Mouse (Mus musculus) right cerebral cortex, postnatal 14 days (tissue): Measurements from ENCODE around the gene Ddx54.
A peak's percentile ranks its signal among the peaks of the same experiment; 100 is the strongest.

Experiments
- DNase-seq: peaks from one replicate; pipeline ENCODE4 v3.0.0; 2022

The Ddx54 gene

DNA sequence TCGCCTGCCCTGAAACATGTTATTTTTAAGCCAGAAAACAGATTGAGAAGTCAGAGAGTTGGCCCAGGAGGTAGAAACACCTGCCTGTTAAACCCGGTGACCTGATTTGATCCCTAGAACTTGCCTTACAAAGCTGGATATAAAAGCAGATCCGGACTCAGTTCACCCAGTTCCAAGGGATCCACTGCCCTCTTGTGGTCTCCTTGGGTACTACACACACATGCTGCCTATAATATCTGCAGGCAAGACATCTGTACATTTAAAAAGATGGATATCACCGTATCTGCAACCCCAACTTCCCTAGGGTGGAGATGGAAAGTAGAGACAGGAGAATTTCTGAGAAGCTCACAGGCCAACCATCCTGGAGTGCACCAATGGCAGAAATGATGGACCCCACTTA, 3.4 kb downstream of the Ddx54 start:
- DNase-seq = no peak

DNA sequence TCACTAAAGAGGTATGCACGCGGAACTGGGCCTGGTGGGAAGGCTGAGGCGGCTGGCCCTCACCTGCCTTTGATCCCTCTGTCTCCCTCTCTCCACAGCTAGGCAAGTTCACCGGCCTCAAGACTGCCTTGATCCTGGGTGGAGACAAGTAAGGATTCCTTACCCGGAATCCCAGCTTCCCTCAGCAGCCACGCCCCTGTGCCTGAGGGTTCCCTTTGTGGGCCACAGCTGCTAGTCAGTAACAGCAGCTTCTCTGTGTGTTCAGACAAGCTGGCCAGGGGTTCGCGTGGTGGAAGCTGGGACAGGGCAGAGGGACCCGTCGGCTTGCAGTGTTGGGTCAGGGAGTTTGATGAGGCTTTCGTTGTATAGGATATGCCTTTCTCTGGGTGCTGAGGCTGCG, 6.2 kb downstream of the Ddx54 start:
- no peak for DNase-seq

DNA sequence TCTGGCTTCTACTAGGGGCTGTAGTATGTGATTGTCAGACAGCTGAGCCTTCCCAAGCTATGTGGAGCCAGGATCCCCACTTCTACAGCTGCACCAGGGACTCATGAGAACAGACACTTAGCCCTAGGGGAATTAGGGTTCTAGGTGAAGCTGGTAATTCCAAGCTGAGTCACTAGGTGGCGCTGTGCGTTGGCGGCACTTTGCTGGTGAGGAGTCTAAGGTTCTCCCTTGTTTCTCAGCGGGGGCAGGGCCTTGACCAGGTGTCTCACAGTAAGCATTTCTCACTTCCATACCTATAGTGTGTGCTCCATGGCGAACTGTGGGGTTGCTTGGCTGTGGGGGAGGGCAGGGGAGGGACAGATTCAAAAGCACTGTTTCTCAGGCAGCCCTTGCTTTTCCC, 6.7 kb downstream of the Ddx54 start:
- peak; percentile 81 for DNase-seq

DNA sequence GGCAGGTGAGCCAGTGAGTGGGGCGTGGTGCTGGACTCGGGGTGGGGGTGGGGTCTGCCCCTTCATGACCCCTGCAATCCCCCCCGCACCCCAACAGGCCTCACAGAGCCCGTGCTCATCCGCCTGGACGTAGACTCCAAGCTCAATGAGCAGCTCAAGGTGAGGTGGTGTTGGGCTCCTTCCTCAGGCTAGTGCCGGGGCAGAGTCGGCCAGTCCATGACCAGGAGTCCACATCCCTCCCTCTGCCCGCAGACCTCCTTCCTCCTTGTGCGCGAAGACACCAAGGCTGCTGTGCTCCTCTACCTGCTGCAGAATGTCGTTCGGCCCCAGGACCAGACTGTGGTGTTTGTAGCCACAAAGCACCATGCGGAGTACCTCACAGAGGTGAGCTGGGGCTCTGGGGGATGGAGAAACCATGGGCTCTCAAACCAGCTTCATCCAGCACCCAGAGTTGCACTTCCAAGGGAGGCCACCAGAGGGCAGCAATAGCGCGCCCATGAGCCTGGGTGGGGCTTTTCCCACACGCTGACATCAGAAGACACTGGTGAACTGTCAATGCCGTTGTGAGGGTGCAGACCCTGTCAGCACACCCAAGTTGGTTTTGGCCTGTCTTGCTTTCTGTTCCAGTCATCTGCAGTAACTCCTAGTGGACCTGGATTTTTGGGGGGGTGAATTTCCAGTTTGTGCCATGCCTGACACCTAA, 8.0 kb downstream of the Ddx54 start:
- peak; percentile 87 for DNase-seq

DNA sequence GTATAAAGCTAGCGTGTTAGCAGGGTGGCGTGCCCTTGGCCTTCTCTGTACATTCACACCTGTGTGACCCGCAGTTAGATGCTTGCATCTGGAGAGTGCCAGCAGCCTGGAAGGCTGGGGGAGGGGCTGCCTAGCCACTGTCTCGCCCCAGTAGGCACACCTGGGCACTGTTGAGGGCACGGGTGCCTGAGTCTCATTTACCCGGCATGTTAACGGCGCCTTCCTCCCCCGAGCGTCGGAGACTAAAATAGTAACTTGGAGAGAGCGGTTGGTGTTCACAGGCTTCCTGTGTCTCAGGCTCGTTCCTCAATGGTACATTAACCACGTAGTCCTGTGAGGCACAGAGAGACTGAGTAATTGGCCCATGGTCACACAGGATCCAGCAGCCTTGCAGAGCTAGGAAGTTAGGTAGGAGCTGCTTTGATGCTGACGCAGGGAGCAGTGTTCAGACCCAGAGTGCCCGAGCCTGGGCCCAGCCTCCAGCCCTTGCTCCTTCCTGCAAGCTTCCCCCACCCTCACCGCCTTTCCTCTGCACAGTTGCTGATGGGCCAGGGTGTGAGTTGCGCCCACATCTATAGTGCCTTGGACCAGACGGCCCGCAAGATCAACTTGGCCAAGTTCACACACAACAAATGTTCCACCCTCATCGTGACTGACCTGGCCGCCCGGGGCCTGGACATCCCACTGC, 8.7 kb downstream of the Ddx54 start:
- DNase-seq = no peak

DNA sequence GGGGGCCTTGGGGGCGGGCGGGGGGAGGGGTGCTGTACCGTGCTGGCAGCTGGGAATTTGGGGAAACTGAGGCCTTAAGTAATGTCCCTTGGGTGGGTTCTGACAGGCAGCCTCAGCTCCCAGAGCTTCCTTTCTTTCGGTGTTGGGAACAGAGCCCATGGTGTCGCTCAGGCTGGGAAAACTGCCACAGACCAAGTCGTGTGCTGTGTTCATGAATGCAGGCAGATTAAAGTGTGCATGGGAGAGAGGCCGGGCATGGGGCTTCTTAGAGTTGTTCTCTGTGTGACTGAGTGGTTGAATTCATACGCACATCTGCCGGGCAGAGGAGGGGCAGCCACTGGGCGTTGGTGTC, 9.3 kb downstream of the Ddx54 start:
- no peak for DNase-seq

DNA sequence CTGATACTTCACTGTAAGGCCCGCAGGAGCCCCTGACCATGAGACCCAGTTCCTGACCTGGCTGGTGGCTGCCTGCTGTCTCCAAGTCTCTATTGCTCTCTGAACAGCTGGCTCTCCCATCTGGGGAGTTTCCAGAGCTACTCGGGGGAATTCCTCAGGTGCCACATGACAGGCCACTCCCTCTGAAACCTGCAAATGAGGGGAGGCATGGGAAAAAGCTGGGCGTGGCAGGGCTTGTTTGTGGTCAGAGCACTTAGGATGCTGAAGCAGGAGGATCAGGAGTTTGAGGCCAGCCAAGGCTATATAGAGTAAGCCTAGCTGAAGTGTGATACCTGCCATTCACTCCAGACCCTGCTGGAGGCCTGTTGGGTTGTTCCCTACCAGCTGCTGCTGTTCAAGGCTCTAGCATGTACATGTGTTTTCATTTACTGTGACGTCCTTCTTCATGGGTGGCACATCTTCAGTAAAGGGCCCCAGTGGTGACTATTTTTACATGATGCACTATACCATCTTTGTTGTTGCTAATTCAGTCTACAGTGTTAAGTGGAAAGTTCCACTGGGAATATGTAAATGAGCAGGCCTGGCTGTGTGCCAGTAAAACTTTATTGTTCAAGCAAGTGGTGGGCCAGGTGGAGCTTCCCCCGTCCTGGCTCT, 9.8 kb downstream of the Ddx54 start:
- DNase-seq = no peak

DNA sequence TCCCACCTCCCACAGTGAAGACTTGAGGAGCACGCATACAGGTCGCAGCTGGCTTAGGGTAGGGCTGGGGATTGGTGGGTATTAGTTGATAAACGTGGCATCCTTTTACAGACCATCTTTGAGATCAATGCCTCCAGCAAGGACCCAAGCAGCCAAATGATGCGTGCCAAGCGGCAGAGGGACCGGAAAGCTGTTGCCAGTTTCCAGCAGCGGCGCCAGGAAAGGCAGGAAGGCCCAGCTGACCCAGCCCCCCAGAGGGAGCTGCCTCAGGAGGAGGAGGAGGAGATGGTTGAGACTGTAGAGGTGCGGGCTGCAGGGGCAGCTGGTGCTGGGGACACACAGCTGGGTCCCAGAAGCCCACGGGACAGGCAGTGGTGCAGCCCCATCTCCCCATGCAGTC, 11.9 kb downstream of the Ddx54 start:
- no peak for DNase-seq

DNA sequence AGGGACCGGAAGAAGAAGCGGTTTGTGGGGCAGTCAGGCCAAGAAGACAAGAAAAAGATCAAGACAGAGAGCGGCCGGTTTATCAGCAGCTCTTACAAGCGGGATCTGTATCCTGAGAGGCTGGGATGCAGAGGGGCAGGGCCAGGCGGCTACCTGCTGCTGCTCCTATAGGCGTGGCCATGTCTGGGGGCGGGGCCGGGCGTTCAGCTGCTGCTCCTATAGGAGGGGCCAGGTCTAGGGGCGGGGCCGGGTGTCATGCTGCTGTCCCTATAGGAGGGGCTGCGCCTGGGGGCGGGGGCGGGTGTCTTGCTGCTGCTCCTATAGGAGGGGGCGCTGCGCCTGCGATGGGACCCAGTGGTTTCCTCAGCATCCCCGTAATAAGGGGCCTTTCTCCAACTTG, 13.9 kb downstream of the Ddx54 start:
- DNase-seq = no peak

DNA sequence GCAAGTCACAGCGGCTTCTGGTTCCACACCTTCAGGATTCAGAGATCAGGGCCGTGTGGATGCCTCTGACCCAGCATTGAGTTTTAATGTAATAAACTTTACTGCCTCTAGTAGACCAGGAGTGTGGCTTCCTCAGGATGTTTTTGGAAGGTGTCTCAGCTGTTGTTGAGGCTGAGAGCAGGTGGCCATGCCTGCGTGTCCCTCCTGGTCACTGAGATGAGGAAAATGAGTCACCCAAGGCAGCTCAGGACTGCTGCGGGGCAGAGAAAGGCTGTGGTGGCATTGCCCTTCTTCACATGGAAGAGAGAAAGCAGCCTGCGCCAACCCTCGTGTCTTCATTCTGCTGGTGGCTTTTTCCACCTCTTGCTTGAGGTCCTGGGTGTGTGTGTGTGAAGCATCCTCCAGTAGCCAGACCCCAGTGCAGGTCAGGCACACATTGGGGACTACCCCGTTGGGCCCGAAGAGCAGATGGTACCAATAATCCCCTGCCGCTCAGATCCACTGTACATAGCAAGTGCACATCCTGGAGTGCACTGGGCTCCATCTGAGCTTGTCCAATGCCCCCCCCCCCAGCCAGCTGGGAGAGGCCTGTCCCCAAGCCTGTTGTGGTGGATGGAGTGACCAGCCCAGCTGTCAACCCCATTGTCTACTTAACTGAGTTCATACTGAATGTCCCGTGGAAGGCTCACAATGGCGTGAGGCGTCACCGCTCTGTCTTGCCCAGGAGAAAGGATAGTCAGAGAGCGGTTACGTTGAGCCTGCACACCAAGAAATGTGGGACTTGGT, 15.2 kb downstream of the Ddx54 start:
- DNase-seq = no peak

DNA sequence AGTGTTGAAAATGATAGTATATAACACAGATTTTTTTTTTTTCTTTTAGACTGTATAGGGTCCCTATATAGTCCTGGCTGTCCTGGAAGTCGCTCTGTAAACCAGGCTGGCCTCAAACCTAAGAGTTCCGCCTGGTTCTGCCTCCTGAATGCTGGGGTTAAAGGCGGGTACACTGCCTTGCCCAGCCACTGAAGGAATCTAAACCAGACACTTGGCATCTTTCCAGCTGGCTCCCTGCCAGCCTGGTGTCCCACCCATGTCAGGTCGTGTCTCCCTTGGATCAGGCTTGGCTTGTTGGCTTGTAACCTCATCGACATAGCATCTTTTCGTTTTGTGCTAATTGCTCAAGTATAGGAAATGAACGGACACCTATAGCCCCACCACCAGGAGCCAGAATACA, 16.1 kb downstream of the Ddx54 start:
- no peak for DNase-seq

DNA sequence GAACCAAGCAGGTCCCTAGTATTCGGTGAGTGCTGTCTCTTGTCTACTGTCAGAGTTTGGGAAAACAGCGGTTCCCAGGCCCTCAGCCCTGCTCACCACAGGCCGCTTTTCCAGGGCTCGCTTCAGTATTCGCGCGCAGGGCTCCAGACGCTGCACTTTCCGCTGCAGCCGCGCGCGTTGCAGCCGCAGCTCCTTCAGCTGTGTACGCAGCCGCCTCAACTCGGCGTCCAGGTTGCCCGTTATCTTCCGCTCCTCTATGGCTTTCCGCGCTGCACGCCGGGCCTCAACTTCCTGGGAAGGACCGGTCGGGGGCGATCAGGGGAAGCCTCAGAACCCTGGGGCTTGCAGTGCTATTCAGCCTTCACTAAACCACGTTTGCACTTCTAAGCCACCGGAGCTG, 18.6 kb downstream of the Ddx54 start:
- peak; percentile 8 for DNase-seq

DNA sequence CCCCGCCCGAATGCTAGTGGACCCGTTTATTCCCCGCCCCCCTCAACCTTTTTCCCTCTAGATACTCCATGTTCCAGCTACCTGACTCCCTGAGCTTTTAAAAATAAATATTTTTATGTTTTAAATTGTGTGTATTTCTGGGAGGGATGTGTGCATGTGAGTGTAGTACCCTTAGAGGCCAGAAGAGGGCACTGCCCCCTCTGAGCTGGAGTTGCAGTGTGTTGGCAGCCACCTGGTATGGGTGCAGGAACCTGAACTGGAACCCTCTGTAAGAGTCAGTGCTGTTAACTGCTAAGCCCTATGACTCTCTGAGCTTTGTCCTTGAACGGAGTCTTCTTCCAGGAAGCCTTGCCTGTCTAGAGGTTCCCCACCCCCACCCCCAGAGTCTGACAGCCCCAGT, 19.4 kb downstream of the Ddx54 start:
- DNase-seq = no peak

DNA sequence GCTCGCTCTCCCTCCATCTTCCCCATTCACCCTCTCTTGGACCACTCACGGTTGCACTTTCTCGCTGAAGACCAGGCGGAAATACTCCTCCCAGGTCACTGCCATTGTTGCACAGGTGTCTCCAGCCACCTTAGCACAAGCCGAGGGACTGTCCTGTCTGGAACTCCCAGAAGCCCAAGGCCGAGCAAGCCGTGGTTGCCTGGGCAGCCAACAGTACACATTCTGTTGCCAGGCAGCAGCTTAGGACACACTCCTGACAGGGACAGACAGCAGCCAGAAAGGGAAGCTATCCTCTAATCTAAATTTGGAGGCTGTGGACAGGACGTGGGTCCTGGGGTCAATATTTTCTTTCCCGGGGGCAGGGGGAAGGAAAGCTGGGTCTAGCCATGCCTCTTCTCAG, 21.6 kb downstream of the Ddx54 start, which contains the start of gene Cfap73:
Cfap73 (minus strand) TSS at position 105 of the 400 bp plus-strand sequence.
- no peak for DNase-seq

DNA sequence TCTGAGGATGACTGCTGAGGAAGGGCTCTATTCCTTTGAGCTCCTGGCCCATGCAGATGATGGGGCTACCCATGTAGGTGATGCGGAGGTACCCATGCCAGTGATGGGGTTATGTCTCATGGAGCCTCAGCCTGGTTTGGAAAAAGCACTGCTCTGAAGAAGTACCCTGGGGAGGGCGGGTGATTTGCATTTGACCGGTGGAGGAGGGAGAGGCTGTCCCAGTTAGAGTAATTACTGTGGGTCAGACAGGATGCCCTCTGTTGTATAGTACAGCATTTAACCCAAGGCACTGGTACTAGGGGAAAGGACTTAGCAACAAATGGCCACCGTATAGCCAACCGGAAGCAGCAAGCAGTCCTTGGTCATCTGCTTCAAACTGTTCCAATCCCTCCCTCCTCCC, 22.3 kb downstream of the Ddx54 start:
- DNase-seq = no peak

DNA sequence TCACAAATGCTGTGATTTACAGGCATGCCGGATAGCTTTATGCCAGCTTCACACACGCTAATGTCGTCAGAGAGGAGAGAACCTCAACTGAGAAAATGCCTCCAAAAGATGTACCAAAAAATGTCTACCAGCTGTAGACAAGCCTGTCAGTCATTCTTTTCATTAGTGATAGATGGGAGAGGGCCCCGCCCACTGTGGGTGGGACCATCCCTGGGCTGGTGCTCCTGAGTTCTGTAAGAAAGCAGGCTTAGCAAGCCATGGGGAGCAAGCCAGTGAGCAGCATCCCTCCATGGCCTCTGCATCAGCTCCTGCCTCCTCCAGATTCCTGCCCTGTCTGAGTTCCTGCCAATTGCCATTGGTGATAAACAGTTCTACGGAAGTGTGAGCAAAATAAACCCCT, 23.1 kb downstream of the Ddx54 start:
- DNase-seq = no peak

DNA sequence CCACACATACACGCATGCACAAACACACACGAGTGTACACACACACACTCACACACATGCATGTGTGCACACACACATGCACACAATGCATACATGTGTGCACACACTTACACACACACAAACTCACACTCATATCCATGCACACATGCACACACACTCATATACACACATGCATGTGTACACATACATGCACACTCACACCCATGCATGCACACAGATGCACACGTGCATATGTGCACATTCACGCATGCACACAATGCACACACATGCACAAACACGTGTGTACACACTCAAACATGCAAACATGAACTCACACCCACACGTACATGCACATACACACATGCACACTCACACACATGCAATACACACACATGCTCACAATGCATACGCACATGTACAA, 27.6 kb downstream of the Ddx54 start:
- no peak for DNase-seq

DNA sequence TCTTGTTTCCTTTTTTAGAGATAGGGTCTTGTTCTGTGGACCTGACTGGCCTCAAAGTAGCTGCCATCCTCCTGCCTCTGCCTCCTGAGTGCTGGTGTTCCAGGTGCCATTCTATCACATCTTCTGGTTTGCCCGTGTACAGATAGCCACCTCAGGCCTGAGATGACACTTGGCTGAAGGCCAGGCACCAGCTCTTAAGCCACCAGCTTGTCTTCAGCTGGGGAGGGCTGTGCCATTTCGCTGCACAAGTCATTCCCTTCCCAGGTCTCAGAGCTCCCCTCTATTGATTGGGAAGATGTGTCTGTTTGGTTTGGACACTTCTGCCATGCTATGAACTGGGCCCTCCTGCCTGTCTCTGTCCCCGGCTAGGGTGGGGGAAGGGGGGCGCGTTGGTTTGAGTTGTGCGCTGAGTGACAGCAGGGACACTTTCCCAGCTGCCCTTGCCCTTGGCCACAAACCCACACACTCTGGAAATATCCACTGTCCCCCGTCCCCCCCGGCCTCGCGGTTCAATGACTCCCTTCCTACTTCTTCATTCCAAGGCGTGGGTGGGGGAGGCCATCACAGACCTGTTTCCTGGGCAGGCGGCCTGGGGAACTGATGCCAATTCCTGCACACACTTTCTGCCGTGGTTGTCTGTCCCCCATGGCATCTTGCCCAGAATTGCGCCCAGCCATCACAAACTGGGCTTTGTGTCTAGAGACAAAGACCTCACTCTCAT, 31.0 kb downstream of the Ddx54 start:
- no peak for DNase-seq

DNA sequence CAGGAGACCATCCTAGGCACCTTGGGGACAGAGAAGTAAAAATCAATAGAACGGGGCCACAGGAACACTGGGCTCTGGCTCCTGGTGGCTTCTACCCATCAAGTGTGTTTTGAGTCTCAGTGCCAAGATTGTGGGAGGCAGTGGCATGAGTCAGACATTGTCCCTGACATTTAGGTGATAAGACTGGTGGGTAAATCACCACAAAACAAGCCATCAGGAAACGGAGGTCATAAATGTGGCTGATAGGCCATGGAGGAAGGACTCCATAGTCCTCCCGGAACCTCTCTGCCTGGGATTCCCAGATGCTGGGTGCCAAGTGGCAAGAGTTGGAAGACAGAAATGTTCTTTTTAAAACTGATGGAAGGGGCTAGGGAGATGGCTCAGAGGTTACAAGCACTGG, 31.7 kb downstream of the Ddx54 start:
- no peak for DNase-seq

DNA sequence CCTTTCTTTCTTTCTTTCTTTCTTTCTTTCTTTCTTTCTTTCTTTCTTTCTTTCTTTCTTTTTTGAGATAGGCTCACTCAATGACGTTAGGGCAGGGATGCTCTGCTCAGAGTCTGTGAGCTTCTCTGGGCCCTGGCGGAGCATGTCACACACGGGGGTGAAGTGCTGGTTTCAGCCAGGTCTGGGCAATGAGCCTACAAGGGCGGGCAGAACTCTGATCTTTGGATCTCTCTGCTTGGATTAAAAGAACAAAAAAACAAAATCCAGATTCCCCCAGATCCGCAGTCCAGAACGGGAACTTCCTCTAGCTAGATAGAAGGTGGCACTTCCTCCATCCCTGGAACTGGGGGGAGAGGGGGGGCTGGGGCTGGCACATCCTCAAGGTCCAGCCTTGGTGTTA, 33.3 kb downstream of the Ddx54 start:
- no peak for DNase-seq

DNA sequence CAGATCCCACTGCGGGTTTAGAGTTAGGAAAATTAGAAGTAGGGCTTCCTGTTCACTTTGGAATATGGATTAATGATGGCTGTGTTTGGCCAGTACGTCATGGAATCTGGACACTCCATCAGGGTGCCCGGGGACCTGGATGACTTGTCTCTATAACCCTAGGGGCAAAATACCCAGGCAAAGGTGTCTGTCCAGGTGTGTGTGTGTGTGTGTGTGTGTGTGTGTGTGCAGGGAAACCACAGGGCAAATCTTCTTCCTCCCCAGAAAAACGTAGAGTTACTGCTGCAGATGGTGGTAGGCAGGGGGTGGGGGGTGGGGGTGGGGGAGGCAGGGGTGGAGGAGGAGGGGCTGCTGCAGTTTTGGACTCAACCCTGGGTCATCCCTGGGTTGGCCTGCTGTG, 34.8 kb downstream of the Ddx54 start:
- no peak for DNase-seq

DNA sequence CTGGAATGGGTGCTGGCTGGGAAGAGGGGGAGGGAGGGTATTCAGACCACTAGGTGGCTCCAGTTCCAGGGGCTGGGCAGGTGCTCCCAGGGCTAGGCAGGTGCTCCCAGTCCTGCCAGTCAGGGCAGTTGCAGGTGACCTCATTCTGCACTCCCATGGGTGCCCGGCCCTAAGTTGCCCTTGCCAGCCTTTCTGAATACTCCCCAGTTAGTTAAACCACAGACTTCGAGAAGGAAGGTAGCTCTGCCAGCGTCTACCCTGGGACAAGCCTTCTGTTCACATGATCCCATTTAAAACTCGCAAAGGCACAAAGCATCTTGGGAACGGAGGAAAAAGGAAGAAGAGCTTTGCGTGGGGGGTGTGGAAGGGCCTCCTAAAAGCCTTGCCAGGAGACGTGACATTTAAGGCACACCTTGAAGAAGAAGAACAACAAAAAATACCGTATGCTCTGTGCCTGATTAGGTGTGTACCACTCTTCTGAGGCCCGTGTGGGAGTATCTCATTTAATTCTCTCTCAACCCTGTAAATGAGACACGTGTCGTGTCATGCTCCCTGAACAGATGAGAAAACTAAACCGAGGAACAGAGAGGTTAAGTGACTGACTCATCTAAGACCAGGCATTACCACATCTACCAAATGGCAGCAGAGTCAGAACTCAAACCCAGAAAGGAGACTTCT, 35.4 kb downstream of the Ddx54 start:
- DNase-seq = no peak
